Mouse (Mus musculus): ENCODE data around the gene Cldn22.
A peak's percentile ranks its signal among the peaks of the same experiment; 100 is the strongest.
"Not testable (repeated sequence)": the region's sequence is repeated elsewhere in the genome, so short reads cannot be mapped to it uniquely, and the experiment has no call there.

The Cldn22 gene

GRCm38 (mm10) chr8:47824182-47824581 lies at the start of gene Cldn22:
Gene Cldn22 (plus strand): TSS chr8:47824482.
- no peak for DNase-seq (ENCODE audit: low read depth, low spot score)

DNA sequence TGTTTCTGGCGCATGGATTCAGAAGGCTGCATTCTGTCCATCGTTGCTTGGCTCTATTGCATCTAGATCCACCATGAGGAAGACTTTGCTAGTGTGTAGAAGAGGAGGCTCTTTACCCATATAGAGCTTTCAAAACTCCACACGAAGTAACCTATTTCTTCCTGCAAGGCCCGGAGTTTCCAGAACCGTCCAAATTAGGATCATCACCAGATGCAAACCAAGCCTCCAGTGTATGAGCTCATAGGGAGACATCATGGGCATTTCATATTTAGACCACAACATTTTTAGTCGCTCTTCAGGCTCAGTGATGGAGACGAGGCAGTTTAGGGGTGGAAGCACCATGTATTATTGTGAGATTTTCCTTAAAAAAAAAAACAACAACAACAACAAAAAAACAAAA lies 46.9 kb upstream of the Cldn22 start:
- no peak for DNase-seq (ENCODE audit: low read depth, low spot score)

GRCm38 (mm10) chr8:47779589-47779988 lies 44.7 kb upstream of the Cldn22 start:
- DNase-seq (ENCODE audit: low read depth, low spot score), result no peak

DNA sequence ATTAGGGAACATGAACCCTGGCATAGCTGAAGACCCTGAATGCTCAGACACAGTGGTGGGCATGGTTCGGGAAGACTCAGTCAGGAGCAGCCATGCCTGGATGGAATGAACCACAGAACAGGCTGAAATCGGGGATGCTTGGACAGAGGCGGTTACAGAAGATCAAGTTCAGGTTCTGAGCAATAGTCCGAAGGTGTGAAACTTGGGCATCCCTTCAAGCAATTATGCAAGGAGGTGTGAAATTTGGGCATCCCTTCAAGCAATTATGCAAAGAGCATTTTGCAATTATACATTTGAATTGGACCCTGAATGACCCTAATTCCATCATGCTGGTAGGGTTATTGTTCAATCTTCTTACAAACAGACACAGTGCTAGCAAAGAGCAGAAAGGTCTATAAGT lies 42.4 kb upstream of the Cldn22 start:
- DNase-seq (ENCODE audit: low read depth, low spot score), result no peak

DNA sequence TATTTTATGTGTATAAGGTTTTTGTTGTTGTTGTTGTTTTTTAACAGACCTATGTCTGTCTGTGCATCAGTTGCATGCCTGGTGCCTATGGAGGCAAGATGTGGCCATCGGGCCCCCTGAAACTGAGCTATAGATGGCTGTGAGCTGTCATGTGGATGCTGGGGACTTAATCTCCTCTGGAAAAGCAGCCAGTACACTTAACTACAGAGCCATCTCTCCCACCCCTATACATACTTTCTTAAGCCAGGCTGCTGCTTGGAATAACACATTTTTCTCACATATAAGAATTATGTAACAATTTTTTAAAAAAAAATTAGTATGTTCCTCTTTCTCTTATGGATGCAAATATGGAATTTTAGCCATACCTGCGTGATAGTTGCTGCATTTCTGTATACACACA lies 40.7 kb upstream of the Cldn22 start:
- no peak for DNase-seq (ENCODE audit: low read depth, low spot score)

GRCm38 (mm10) chr8:47783944-47784343 lies 40.3 kb upstream of the Cldn22 start:
- DNase-seq (ENCODE audit: low read depth, low spot score), result no peak

DNA sequence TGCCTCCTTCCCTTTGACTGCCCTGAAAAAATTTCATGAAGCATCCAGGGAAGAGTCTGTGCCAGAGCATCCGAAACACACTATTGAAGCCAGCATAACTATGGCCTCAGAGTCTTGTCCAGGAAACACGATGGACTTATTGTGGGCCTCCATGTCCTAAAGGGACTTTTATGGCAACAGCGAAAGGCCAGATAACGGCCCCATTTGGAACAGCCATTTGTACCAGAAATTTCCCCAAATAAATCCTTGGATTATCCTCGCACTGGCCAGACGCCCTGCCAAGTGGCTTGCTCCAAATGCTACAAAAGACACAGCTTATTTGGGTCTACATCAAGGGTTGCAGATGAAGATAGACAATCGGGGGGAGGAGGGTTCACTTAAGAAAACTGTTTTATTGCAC lies 39.8 kb upstream of the Cldn22 start:
- DNase-seq (ENCODE audit: low read depth, low spot score), result no peak

- peak; percentile 35 for DNase-seq (ENCODE audit: low read depth, low spot score)
These were observed 38.0 kb upstream of the Cldn22 start for GRCm38 (mm10) chr8:47786323-47786722.

- DNase-seq (ENCODE audit: low read depth, low spot score), result no peak
These were observed 36.6 kb upstream of the Cldn22 start for GRCm38 (mm10) chr8:47787705-47788104.

DNA sequence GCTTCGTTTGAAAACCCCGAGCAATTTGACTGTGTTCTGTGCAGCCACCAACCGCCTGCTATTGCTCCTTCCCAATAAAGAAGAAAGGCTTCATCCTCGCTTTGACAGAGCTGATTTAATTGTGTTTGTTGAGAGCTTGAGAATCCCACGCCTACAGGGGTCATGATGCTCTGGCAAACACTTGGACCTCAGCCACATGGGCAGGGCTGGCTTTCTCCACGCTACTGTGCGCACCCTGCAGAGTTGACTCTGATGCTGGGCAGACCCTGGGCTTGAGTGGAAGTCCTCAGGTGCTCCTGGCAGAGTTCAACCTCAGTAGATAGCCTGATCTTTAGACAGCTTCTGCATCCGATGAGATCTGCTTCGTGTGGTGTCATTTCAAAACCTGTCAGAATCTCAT lies 32.3 kb upstream of the Cldn22 start:
- DNase-seq (ENCODE audit: low read depth, low spot score), result no peak

DNA sequence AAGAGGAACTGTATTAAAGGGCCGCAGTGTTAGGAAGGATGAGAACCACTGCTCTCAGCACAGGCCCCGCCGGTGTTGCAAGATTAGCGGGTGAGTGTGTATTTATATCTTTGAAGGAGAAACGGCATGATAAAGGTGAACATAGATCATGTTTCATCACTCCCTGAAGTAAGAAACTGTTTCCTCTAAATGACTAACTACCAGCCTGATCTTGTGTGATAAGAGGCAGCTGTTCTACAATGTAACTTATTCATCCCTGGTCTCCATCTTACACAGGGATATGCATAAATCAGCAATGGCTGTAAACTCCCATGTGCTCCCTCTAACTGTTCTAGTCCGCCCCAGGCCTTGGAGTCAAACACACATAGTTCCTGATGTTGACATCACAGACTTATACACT lies 24.8 kb upstream of the Cldn22 start:
- DNase-seq (ENCODE audit: low read depth, low spot score), result no peak

DNA sequence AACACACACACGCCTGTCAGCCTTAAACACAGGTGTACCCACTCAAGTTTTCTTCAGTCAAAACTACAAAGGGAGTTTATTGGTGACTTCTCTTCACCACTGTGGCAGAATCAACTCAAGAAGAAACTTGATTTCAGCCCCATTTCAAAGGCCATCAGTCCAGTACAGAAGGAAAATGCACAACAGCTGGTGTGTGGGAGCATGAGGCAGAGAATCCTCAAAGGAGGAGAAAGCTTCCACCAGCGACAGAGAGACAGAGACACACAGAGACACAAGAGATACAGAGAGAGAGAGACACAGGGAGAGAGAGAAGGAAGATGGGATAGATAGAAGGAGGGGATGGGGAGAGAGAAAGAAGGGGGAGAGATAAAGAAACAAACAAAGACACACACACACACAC lies 21.9 kb upstream of the Cldn22 start:
- no peak for DNase-seq (ENCODE audit: low read depth, low spot score)

GRCm38 (mm10) chr8:47804262-47804661 lies 20.0 kb upstream of the Cldn22 start:
- no peak for DNase-seq (ENCODE audit: low read depth, low spot score)

DNA sequence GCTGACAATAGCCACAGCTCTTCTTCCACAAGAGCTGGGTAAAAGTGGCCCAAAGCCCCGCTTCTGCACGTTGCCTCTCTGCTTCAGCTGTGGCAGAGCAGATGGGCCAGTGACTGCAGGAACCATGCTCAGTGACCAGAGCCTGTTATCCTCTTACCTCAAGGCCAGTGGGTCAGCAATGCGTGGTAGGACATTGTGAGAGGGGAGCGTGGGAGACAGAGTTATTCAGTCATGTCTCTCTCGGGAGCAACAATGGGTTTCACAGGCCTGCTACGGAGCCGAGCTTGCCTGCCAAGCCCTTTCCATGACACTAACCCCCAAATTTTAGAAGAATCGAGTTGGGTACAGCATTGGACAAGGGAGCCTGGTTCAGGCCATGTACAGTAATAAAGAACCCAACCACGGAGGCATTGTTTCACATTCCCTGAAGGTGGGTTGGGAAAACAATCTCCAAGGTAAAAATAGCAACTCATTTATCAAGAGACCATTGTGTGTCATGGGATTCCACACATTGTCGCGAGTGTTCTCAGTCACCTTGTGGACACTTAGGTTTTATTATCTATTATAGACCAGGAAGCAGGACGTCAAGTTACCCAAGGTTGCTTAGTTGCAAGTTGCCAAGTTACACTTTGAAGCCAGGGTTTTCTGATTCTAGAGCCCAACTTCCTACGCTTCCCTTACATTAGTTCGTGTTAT lies 14.2 kb upstream of the Cldn22 start:
- no peak for DNase-seq (ENCODE audit: low read depth, low spot score)

DNA sequence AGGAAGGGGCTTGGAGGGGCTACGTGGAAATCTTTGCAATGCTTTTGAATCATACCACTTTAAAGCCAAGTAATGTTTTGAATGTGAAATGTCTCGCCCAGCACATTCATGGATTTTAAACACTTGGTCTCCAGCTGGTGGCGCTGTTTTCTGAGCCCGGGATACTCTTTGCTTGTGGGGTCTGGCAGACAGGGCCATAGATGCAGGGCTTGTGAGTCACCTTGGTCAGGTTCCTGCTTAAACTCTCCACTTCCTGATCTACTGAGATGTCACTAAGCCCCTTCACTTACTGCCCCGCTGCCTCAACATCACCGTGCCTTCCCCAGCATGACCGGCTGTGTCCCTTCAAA lies 13.6 kb upstream of the Cldn22 start:
- DNase-seq (ENCODE audit: low read depth, low spot score), result peak; percentile 64

GRCm38 (mm10) chr8:47811221-47811620 lies 13.1 kb upstream of the Cldn22 start:
- DNase-seq (ENCODE audit: low read depth, low spot score), result no peak

- no peak for DNase-seq (ENCODE audit: low read depth, low spot score)
These were observed 5.2 kb upstream of the Cldn22 start for GRCm38 (mm10) chr8:47819034-47819433.

DNA sequence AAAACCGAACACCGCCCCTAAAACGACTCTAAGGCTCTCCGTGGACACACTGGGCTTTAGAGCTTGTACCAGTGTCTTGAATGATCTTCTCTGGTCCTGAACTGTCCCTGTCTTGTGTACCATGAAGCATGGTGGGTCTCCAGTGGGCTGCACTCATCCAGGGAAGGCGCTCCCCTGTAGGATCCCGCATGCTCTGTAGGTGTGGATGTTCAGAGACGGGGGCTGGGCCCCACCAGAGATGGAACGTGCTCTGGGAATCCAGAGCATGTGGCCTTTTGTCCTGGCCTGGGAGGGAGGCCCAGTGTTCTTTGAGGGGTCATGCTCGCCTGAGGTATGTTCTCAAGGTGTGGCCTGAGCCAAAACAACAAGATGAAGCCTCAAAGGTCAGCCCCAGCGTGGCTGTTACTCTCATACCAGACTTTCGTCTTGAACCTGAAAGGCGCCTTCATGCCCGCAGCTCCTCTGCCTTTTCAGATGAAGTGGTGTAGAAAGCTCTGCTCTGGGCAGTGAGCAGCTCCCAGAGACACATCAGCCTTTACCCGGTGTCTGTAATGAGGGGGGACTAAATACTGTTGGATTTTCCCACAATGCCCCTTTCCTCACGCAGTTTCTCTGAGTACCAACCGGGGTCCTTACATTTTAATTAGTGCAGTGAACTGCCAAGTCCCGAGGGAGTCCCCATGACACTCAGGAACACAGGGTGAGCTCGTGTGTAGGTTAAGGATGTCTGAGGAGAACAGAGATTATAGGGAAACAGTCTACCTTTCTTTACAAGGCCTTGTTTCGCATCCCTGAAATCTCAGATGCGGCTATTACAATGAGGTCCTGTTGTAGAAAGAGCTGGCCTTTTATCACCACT lies 3.1 kb upstream of the Cldn22 start:
- no peak for DNase-seq (ENCODE audit: low read depth, low spot score)

GRCm38 (mm10) chr8:47821843-47822242 lies 2.4 kb upstream of the Cldn22 start, which contains the start of gene Cldn24:
Gene Cldn24 (plus strand): TSS chr8:47822143.
- DNase-seq (ENCODE audit: low read depth, low spot score), result no peak

- not testable (repeated sequence) for DNase-seq (ENCODE audit: low read depth, low spot score)
These were observed 1.7 kb upstream of the Cldn22 start for GRCm38 (mm10) chr8:47822541-47822940.

DNA sequence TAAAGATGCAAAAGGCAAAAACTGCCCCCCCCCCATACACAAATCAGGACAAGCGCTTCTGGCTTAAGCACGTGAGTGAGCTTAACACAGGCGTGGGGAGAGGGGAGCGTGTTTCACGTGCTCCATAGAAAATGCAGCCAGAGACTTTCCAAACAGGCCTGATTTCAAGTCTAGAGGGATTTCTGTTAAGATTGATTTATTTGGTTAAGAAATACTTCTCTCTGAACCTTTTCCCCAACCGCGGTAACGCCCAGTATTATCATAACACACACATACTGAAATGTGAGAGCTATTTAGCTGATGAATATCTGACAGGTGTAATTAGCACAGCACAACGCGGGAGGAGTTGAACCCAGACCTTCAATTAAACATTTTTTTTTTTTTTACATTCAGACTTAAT lies 505 bp upstream of the Cldn22 start:
- no peak for DNase-seq (ENCODE audit: low read depth, low spot score)

DNA sequence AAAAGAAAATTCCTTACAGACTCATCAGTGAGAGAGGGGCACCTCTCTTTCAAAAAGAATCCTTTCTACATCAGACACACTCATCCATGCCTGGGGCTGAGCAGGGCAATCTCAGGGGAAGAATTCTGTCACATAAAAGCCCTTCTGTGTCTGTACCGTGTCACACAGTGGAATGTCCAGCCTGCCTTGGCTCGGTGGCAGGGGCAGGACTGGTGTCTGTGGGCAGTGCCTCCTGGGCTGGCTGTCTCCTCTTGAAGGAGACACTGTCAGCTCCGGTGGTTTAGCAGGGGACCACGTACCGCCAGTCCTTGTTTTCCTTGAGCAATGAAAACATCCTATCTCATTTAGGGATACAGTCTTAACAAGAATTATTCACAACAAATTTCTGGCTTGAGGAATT lies 1.3 kb downstream of the Cldn22 start:
- DNase-seq (ENCODE audit: low read depth, low spot score), result no peak

DNA sequence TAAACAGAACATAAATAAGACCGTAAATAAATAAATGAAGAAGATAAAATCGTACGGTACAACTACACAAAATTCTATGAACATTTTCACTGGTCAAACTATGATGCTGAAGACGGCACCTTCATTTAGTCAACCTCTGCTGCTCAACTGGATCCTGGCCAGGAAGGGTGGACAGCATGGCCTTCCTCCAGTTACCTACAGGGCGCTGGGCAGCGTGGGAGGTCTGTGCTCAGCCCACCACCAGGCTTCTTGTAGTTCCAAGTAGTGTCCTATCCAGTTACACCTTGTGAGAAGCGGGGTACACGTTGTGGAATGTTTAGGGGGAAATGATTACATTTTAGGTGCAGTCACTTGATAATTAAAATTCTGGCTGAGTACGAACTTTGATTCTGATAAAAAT lies 2.6 kb downstream of the Cldn22 start:
- DNase-seq (ENCODE audit: low read depth, low spot score), result no peak
